Mouse (Mus musculus) cerebellum, adult 8-10 months (tissue): ENCODE measurements around the gene Tpbgl.

ENCODE experiments used
- DNase-seq: peaks from one replicate; pipeline ENCODE4 v3.0.0; 2022

Gene Tpbgl

GRCm38 (mm10) chr7:99579491-99580190, 47.3 kb downstream of the Tpbgl start:
- peak; percentile 68 for DNase-seq

- no peak for DNase-seq
Measured at GRCm38 (mm10) chr7:99578246-99578645, 48.7 kb downstream of the Tpbgl start.
